In the genomic region with DNA sequence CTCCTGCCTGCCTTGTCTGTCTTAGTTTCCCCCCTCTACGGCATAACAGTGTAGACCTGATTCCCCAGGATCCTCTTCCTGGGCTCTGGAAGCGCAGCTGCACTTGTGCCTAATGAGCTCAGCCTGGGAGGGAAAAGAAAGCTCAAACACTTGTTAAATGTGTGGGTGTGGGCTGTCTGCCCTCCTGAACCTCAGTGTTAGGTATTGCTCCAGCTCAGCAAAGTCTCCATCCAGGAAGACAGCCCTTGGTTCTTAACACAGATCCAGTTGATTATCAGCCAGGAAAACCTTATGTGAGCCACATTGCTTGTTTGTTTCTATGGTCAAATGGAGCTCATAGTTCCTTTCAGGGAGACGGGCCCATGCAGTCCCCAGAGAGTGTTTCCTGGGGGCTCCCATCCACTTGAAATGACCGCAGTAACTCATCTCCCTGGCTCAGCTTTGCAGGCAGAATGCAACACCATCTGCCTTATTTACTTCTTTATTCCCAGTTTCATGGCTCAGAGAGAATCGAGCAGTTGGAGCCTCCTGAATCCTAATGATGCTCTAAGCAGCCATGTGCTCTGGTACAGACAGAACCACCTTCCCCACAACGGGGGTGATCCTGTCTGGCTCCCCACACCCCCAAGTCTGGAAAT, we compare ENCODE assay signal across 15 mouse cellular contexts.
A peak's percentile ranks its signal among the peaks of the same experiment; 100 is the strongest.
DNase-seq lines count a peak whose midpoint lies in the region; ATAC-seq lines count a peak whose summit lies in the region.
"Had no signal": no experiment of that assay in that cellular context is flagged by ENCODE, and none has a peak within 500 bp of the region (broad histone marks: within the 10 kb centered on the region; RNA-seq: fewer than 3 reads in every experiment).

No protein-coding gene starts in this region.

- H3K4me3 ChIP-seq in forebrain, embryonic 16.5 days (replicated peaks; ENCODE audit: low read length) = no peak overlapping the region
- H3K4me3 ChIP-seq in forebrain, embryonic 11.5 days (ENCODE audit: low read depth, low read length) = no peak overlapping the region
- no peak overlapping the region for H3K4me3 ChIP-seq in midbrain, embryonic 15.5 days
- H3K4me3 ChIP-seq in midbrain, embryonic 13.5 days (replicated peaks) = no peak overlapping the region
- H3K4me3 ChIP-seq in heart, embryonic 10.5 days = no peak overlapping the region
- H3K4me3 ChIP-seq: limb, embryonic 13.5 days had no signal

- H3K27ac ChIP-seq in forebrain, embryonic 16.5 days (ENCODE audit: low read length) = 0 out of 2 replicates have a peak overlapping the region, but pooled peaks have one; percentile 12
- H3K27ac ChIP-seq in forebrain, embryonic 11.5 days (ENCODE audit: low read depth, low read length) = no peak overlapping the region
- H3K27ac ChIP-seq in midbrain, embryonic 15.5 days = no peak overlapping the region
- H3K27ac ChIP-seq in midbrain, embryonic 13.5 days = no peak overlapping the region
- H3K27ac ChIP-seq in heart, embryonic 10.5 days = no peak overlapping the region
- H3K27ac ChIP-seq: limb, embryonic 13.5 days had no signal

- no peaks in the 10 kb centered on the region for H3K9me3 ChIP-seq in forebrain, embryonic 16.5 days (ENCODE audit: control insufficient read depth, low read length)
- no peaks in the 10 kb centered on the region for H3K9me3 ChIP-seq in forebrain, embryonic 11.5 days (ENCODE audit: control insufficient read depth, low read length)
- no peaks in the 10 kb centered on the region for H3K9me3 ChIP-seq in midbrain, embryonic 15.5 days
- 0 out of 2 replicates have a peak, but pooled peaks cover 3% of the 10 kb centered on the region for H3K9me3 ChIP-seq in midbrain, embryonic 13.5 days
- no peaks in the 10 kb centered on the region for H3K9me3 ChIP-seq in heart, embryonic 10.5 days
- H3K9me3 ChIP-seq: limb, embryonic 13.5 days had no signal

- no peak overlapping the region for H3K9ac ChIP-seq in forebrain, embryonic 16.5 days (replicated peaks; ENCODE audit: low read depth, low read length)
- H3K9ac ChIP-seq in forebrain, embryonic 11.5 days (ENCODE audit: low read length) = no peak overlapping the region
- no peak overlapping the region for H3K9ac ChIP-seq in midbrain, embryonic 15.5 days
- H3K9ac ChIP-seq in midbrain, embryonic 13.5 days (replicated peaks) = no peak overlapping the region
- H3K9ac ChIP-seq: limb, embryonic 13.5 days; liver, postnatal 0 days had no signal

- H3K36me3 ChIP-seq in forebrain, embryonic 16.5 days (ENCODE audit: control insufficient read depth, insufficient read depth) = no peaks in the 10 kb centered on the region
- no peaks in the 10 kb centered on the region for H3K36me3 ChIP-seq in forebrain, embryonic 11.5 days (ENCODE audit: control insufficient read depth, insufficient read depth, low read length)
- no peaks in the 10 kb centered on the region for H3K36me3 ChIP-seq in midbrain, embryonic 15.5 days (replicated peaks)
- H3K36me3 ChIP-seq in midbrain, embryonic 13.5 days = no peaks in the 10 kb centered on the region
- no peaks in the 10 kb centered on the region for H3K36me3 ChIP-seq in heart, embryonic 10.5 days
- H3K36me3 ChIP-seq: limb, embryonic 13.5 days had no signal

- 68% methylated on average over 6 of the region's 6 CpGs for WGBS in forebrain, embryonic 16.5 days
- 73% methylated on average over 6 of the region's 6 CpGs for WGBS in forebrain, embryonic 11.5 days
- WGBS in midbrain, embryonic 15.5 days = 64% methylated on average over 6 of the region's 6 CpGs
- 61% methylated on average over 6 of the region's 6 CpGs for WGBS in midbrain, embryonic 13.5 days
- 76% methylated on average over 6 of the region's 6 CpGs for WGBS in heart, embryonic 10.5 days

- no peaks in the 10 kb centered on the region for H3K4me1 ChIP-seq in forebrain, embryonic 16.5 days (replicated peaks; ENCODE audit: control insufficient read depth, insufficient read depth, low read length)
- no peaks in the 10 kb centered on the region for H3K4me1 ChIP-seq in forebrain, embryonic 11.5 days (replicated peaks; ENCODE audit: control insufficient read depth, insufficient read depth, low read length)
- H3K4me1 ChIP-seq in midbrain, embryonic 15.5 days = peaks cover 4% of the 10 kb centered on the region; the same call in 1 of the 2 replicates
- peaks cover 7% of the 10 kb centered on the region for H3K4me1 ChIP-seq in midbrain, embryonic 13.5 days (replicated peaks)
- H3K4me1 ChIP-seq in heart, embryonic 10.5 days = peaks cover 10% of the 10 kb centered on the region
- H3K4me1 ChIP-seq: limb, embryonic 13.5 days had no signal

- peak; percentile 54 for ATAC-seq in forebrain, embryonic 16.5 days
- ATAC-seq in forebrain, embryonic 11.5 days (replicated peaks; ENCODE audit: low FRiP score) = no peak
- ATAC-seq in midbrain, embryonic 15.5 days (replicated peaks) = peak; percentile 40; the same call in 1 of the 2 replicates
- ATAC-seq in midbrain, embryonic 13.5 days = no peak
- ATAC-seq in monocyte, adult 5-6 weeks (replicated peaks; ENCODE audit: insufficient number of reproducible peaks, low FRiP score, low TSS enrichment, poor library complexity, severe bottlenecking) = no peak
- ATAC-seq: intestine, postnatal 0 days; liver, postnatal 0 days had no signal

- no peak overlapping the region for H3K4me2 ChIP-seq in forebrain, embryonic 16.5 days (ENCODE audit: low read length)
- no peak overlapping the region for H3K4me2 ChIP-seq in forebrain, embryonic 11.5 days (ENCODE audit: low read depth, low read length, severe bottlenecking)
- H3K4me2 ChIP-seq in midbrain, embryonic 15.5 days = no peak overlapping the region
- H3K4me2 ChIP-seq in midbrain, embryonic 13.5 days (replicated peaks) = no peak overlapping the region
- H3K4me2 ChIP-seq: limb, embryonic 13.5 days had no signal

- DNase-seq in forebrain, embryonic 11.5 days (ENCODE audit: low spot score) = no peak
- DNase-seq in cerebellum, postnatal 14 days = peak; percentile 66 to 67
- DNase-seq in layer of hippocampus, postnatal 36 days = peak; percentile 56 to 59
- no peak for DNase-seq in heart, embryonic 10.5 days (ENCODE audit: low spot score)
- DNase-seq: adrenal gland, postnatal 14 days; heart, postnatal 10 days; kidney, postnatal 4 days; liver, postnatal 0 days; thymus, postnatal 25 days had no signal

- H3K27me3 ChIP-seq in forebrain, embryonic 16.5 days (replicated peaks; ENCODE audit: control insufficient read depth, insufficient read depth, low read length) = no peaks in the 10 kb centered on the region
- no peaks in the 10 kb centered on the region for H3K27me3 ChIP-seq in forebrain, embryonic 11.5 days (ENCODE audit: control insufficient read depth, insufficient read depth, low read length)
- H3K27me3 ChIP-seq in midbrain, embryonic 15.5 days (replicated peaks) = no peaks in the 10 kb centered on the region
- H3K27me3 ChIP-seq in midbrain, embryonic 13.5 days = no peaks in the 10 kb centered on the region
- no peaks in the 10 kb centered on the region for H3K27me3 ChIP-seq in heart, embryonic 10.5 days (ENCODE audit: insufficient read depth, poor library complexity, severe bottlenecking)
- H3K27me3 ChIP-seq: limb, embryonic 13.5 days had no signal

Comparison
In these comparisons a context has a peak if more than half of its experiments do, and no peak if none do; other contexts are left out.
1. ATAC-seq: peak in forebrain, embryonic 16.5 days (single experiment) and midbrain, embryonic 15.5 days (single experiment); none in forebrain, embryonic 11.5 days (single experiment), midbrain, embryonic 13.5 days (single experiment) and monocyte, adult 5-6 weeks (single experiment).
2. DNase-seq: peak in cerebellum, postnatal 14 days (2 of 2) and layer of hippocampus, postnatal 36 days (2 of 2); none in forebrain, embryonic 11.5 days (single experiment) and heart, embryonic 10.5 days (single experiment).